Mouse (Mus musculus): Measurements from ENCODE around the gene Prkg1. TPM values are rescaled to one million over a fixed set of nuclear protein-coding genes. Genes with fewer than 3 reads are reported as not detected.

The Prkg1 gene
- polyA plus RNA-seq, 1 experiment from 2014 or later = 21.1 TPM

- Histone ChIP-seq H3K4me2 (replicated peaks; ENCODE audit: low read depth, low read length) (no peak overlapping the region), H3K27ac (ENCODE audit: low read length) (no peak overlapping the region), H3K4me1 (ENCODE audit: control insufficient read depth, insufficient read depth, low read length) (peaks cover 5% of the 10 kb centered on the region; the same call in 1 of the 2 replicates), H3K9ac (replicated peaks; ENCODE audit: low read depth, low read length) (no peak overlapping the region), H3K4me3 (ENCODE audit: low read depth, low read length) (no peak overlapping the region), H3K27me3 (ENCODE audit: control insufficient read depth, insufficient read depth, low read length) (no peaks in the 10 kb centered on the region), H3K9me3 (ENCODE audit: control insufficient read depth, low read depth, low read length) (no peaks in the 10 kb centered on the region), H3K36me3 (ENCODE audit: control insufficient read depth, insufficient read depth, low read length) (no peaks in the 10 kb centered on the region)
- WGBS = 78% methylated on average over 8 of the region's 8 CpGs
- no peak for ATAC-seq (ENCODE audit: insufficient number of reproducible peaks, insufficient read depth, low FRiP score, low read depth)
Observed at GRCm38 (mm10) chr19:31132614-31133013, 632.2 kb downstream of the Prkg1 start.

DNA sequence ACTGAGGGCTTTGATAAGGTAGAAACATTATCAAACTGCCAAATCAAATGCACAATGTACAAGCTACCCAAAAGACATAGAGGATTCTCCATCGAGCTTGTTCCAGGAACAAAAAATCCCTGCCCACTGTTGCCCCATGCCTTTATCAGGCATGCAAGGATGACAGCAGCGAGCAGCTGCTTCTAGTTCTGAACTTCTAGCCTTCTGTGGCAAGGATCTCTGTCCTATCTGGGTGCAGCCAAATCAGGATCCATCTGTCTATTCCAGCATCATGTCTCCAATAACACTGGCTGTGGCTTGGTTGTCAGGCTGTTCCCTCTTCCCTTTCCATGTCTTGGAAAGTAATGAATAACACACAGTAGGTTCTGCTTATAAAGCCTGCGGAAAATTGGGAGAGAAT is 640.2 kb downstream of the Prkg1 start:
- Histone ChIP-seq H3K4me1 (ENCODE audit: control insufficient read depth, insufficient read depth, low read length) (no peaks in the 10 kb centered on the region), H3K9me3 (ENCODE audit: control insufficient read depth, low read depth, low read length) (no peaks in the 10 kb centered on the region), H3K27me3 (ENCODE audit: control insufficient read depth, insufficient read depth, low read length) (no peaks in the 10 kb centered on the region), H3K4me2 (replicated peaks; ENCODE audit: low read depth, low read length) (no peak overlapping the region), H3K4me3 (ENCODE audit: low read depth, low read length) (no peak overlapping the region), H3K9ac (replicated peaks; ENCODE audit: low read depth, low read length) (no peak overlapping the region), H3K27ac (ENCODE audit: low read length) (no peak overlapping the region), H3K36me3 (ENCODE audit: control insufficient read depth, insufficient read depth, low read length) (no peaks in the 10 kb centered on the region)
- 85% methylated on average over 3 of the region's 3 CpGs for WGBS
- no peak for ATAC-seq (ENCODE audit: insufficient number of reproducible peaks, insufficient read depth, low FRiP score, low read depth)

- Histone ChIP-seq H3K9me3 (ENCODE audit: control insufficient read depth, low read depth, low read length) (no peaks in the 10 kb centered on the region), H3K27ac (ENCODE audit: low read length) (no peak overlapping the region), H3K4me3 (ENCODE audit: low read depth, low read length) (no peak overlapping the region), H3K27me3 (ENCODE audit: control insufficient read depth, insufficient read depth, low read length) (no peaks in the 10 kb centered on the region), H3K9ac (replicated peaks; ENCODE audit: low read depth, low read length) (no peak overlapping the region), H3K4me1 (ENCODE audit: control insufficient read depth, insufficient read depth, low read length) (no peaks in the 10 kb centered on the region), H3K36me3 (ENCODE audit: control insufficient read depth, insufficient read depth, low read length) (no peaks in the 10 kb centered on the region), H3K4me2 (replicated peaks; ENCODE audit: low read depth, low read length) (no peak overlapping the region)
- ATAC-seq (ENCODE audit: insufficient number of reproducible peaks, insufficient read depth, low FRiP score, low read depth) = no peak
- WGBS = 34% methylated on average over 4 of the region's 4 CpGs
Observed at GRCm38 (mm10) chr19:31114690-31115089, 650.1 kb downstream of the Prkg1 start.

DNA sequence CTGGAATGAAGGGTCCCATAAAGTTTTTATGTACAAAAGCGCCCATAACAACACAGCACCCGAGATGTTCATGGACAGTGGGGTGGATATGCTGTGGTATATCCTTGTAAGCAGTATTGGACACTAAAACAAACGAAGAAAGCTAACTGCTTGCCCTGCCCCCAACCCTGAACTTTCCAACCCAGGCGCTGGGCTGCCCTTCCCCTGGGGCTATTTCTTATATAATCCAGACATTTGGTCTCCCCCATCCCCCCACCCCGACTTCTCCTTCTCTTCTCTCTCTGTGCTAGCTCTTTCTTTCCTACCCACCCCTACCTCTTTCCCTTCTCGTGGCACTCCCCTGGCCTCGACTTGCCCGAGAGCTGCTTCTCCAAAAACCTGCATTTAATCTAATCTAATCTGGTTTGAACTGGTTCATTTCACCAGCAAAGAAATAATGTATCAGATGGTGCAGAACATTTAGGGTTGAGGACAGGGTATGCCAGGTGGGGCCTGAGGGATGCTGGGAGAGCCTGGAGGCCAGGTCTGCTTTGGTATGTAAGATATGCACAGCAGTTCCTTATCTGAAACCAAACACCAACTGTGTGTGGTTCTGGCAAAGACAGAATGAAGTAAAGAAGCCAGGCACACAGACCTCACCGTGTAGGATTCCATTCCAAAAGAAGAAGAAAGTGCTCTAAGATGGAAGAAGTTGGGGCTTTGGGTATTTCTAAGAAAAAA is 657.8 kb downstream of the Prkg1 start:
- H3K36me3 ChIP-seq (ENCODE audit: control insufficient read depth, insufficient read depth, low read length) = no peaks in the 10 kb centered on the region
- no peak overlapping the region for H3K9ac ChIP-seq (replicated peaks; ENCODE audit: low read depth, low read length)
- WGBS = 40% methylated on average over 9 of the region's 9 CpGs
- ATAC-seq (ENCODE audit: insufficient number of reproducible peaks, insufficient read depth, low FRiP score, low read depth) = no peak
- no peaks in the 10 kb centered on the region for H3K9me3 ChIP-seq (ENCODE audit: control insufficient read depth, low read depth, low read length)
- H3K4me2 ChIP-seq (replicated peaks; ENCODE audit: low read depth, low read length) = no peak overlapping the region
- no peak overlapping the region for H3K27ac ChIP-seq (ENCODE audit: low read length)
- no peaks in the 10 kb centered on the region for H3K27me3 ChIP-seq (ENCODE audit: control insufficient read depth, insufficient read depth, low read length)
- H3K4me3 ChIP-seq (ENCODE audit: low read depth, low read length) = no peak overlapping the region
- peaks cover 6% of the 10 kb centered on the region; the same call in 1 of the 2 replicates for H3K4me1 ChIP-seq (ENCODE audit: control insufficient read depth, insufficient read depth, low read length)

- H3K27ac ChIP-seq (ENCODE audit: low read length) = no peak overlapping the region
- H3K36me3 ChIP-seq (ENCODE audit: control insufficient read depth, insufficient read depth, low read length) = no peaks in the 10 kb centered on the region
- no peaks in the 10 kb centered on the region for H3K9me3 ChIP-seq (ENCODE audit: control insufficient read depth, low read depth, low read length)
- no peak overlapping the region for H3K4me2 ChIP-seq (replicated peaks; ENCODE audit: low read depth, low read length)
- H3K4me1 ChIP-seq (ENCODE audit: control insufficient read depth, insufficient read depth, low read length) = peaks cover 6% of the 10 kb centered on the region; the same call in 1 of the 2 replicates
- WGBS = 48% methylated on average over 3 of the region's 3 CpGs
- no peak overlapping the region for H3K9ac ChIP-seq (replicated peaks; ENCODE audit: low read depth, low read length)
- no peaks in the 10 kb centered on the region for H3K27me3 ChIP-seq (ENCODE audit: control insufficient read depth, insufficient read depth, low read length)
- no peak for ATAC-seq (ENCODE audit: insufficient number of reproducible peaks, insufficient read depth, low FRiP score, low read depth)
- no peak overlapping the region for H3K4me3 ChIP-seq (ENCODE audit: low read depth, low read length)
Observed at GRCm38 (mm10) chr19:31106036-31106435, 658.8 kb downstream of the Prkg1 start.

GRCm38 (mm10) chr19:31104764-31105163 is 660.1 kb downstream of the Prkg1 start:
- no peak overlapping the region for H3K27ac ChIP-seq (ENCODE audit: low read length)
- no peak overlapping the region for H3K4me2 ChIP-seq (replicated peaks; ENCODE audit: low read depth, low read length)
- no peak overlapping the region for H3K4me3 ChIP-seq (ENCODE audit: low read depth, low read length)
- WGBS = 75% methylated on average over 6 of the region's 6 CpGs
- no peaks in the 10 kb centered on the region for H3K9me3 ChIP-seq (ENCODE audit: control insufficient read depth, low read depth, low read length)
- ATAC-seq (ENCODE audit: insufficient number of reproducible peaks, insufficient read depth, low FRiP score, low read depth) = no peak
- H3K9ac ChIP-seq (replicated peaks; ENCODE audit: low read depth, low read length) = no peak overlapping the region
- H3K36me3 ChIP-seq (ENCODE audit: control insufficient read depth, insufficient read depth, low read length) = no peaks in the 10 kb centered on the region
- peaks cover 6% of the 10 kb centered on the region; the same call in 1 of the 2 replicates for H3K4me1 ChIP-seq (ENCODE audit: control insufficient read depth, insufficient read depth, low read length)
- no peaks in the 10 kb centered on the region for H3K27me3 ChIP-seq (ENCODE audit: control insufficient read depth, insufficient read depth, low read length)

- H3K27ac ChIP-seq (ENCODE audit: low read length) = no peak overlapping the region
- no peak overlapping the region for H3K4me3 ChIP-seq (ENCODE audit: low read depth, low read length)
- no peak for ATAC-seq (ENCODE audit: insufficient number of reproducible peaks, insufficient read depth, low FRiP score, low read depth)
- no peaks in the 10 kb centered on the region for H3K27me3 ChIP-seq (ENCODE audit: control insufficient read depth, insufficient read depth, low read length)
- no peak overlapping the region for H3K9ac ChIP-seq (replicated peaks; ENCODE audit: low read depth, low read length)
- no peak overlapping the region for H3K4me2 ChIP-seq (replicated peaks; ENCODE audit: low read depth, low read length)
- no peaks in the 10 kb centered on the region for H3K36me3 ChIP-seq (ENCODE audit: control insufficient read depth, insufficient read depth, low read length)
- no peaks in the 10 kb centered on the region for H3K9me3 ChIP-seq (ENCODE audit: control insufficient read depth, low read depth, low read length)
- 82% methylated on average over 3 of the region's 3 CpGs for WGBS
- H3K4me1 ChIP-seq (ENCODE audit: control insufficient read depth, insufficient read depth, low read length) = no peaks in the 10 kb centered on the region
Observed at GRCm38 (mm10) chr19:31099369-31099768, 665.5 kb downstream of the Prkg1 start.

- no peak for ATAC-seq (ENCODE audit: insufficient number of reproducible peaks, insufficient read depth, low FRiP score, low read depth)
- Histone ChIP-seq H3K36me3 (ENCODE audit: control insufficient read depth, insufficient read depth, low read length) (no peaks in the 10 kb centered on the region), H3K9me3 (ENCODE audit: control insufficient read depth, low read depth, low read length) (no peaks in the 10 kb centered on the region), H3K9ac (replicated peaks; ENCODE audit: low read depth, low read length) (no peak overlapping the region), H3K4me1 (ENCODE audit: control insufficient read depth, insufficient read depth, low read length) (no peaks in the 10 kb centered on the region), H3K27ac (ENCODE audit: low read length) (no peak overlapping the region), H3K4me3 (ENCODE audit: low read depth, low read length) (no peak overlapping the region), H3K4me2 (replicated peaks; ENCODE audit: low read depth, low read length) (no peak overlapping the region), H3K27me3 (ENCODE audit: control insufficient read depth, insufficient read depth, low read length) (no peaks in the 10 kb centered on the region)
- 78% methylated on average over 3 of the region's 3 CpGs for WGBS
Observed at GRCm38 (mm10) chr19:31097857-31098256, 667.0 kb downstream of the Prkg1 start.

GRCm38 (mm10) chr19:31083761-31084160 is 681.1 kb downstream of the Prkg1 start:
- Histone ChIP-seq H3K4me1 (ENCODE audit: control insufficient read depth, insufficient read depth, low read length) (peaks cover 11% of the 10 kb centered on the region; the same call in 1 of the 2 replicates), H3K9ac (replicated peaks; ENCODE audit: low read depth, low read length) (no peak overlapping the region; the same call in 1 of the 2 replicates), H3K27me3 (ENCODE audit: control insufficient read depth, insufficient read depth, low read length) (no peaks in the 10 kb centered on the region), H3K27ac (ENCODE audit: low read length) (no peak overlapping the region), H3K4me3 (ENCODE audit: low read depth, low read length) (peak overlapping the region; percentile 70), H3K9me3 (ENCODE audit: control insufficient read depth, low read depth, low read length) (no peaks in the 10 kb centered on the region; the same call in 1 of the 2 replicates), H3K36me3 (ENCODE audit: control insufficient read depth, insufficient read depth, low read length) (peaks cover 20% of the 10 kb centered on the region), H3K4me2 (replicated peaks; ENCODE audit: low read depth, low read length) (peak overlapping the region; percentile 87)
- ATAC-seq (ENCODE audit: insufficient number of reproducible peaks, insufficient read depth, low FRiP score, low read depth) = no peak
- WGBS = 96% methylated on average over 8 of the region's 8 CpGs

All from stomach, embryonic 14.5 days (tissue).